Mouse (Mus musculus) thymus, postnatal 14 days (tissue): ENCODE measurements around the gene Cdk19.
"Not testable (repeated sequence)": the region's sequence is repeated elsewhere in the genome, so short reads cannot be mapped to it uniquely, and the experiment has no call there.

Experiments used
- DNase-seq: peaks from one replicate; pipeline ENCODE4 v3.0.0; 2021

Gene Cdk19

GRCm38 (mm10) chr10:40489086-40489796 lies 149.9 kb downstream of the Cdk19 start:
- no peak for DNase-seq

- DNase-seq = no peak
Observed at GRCm38 (mm10) chr10:40491131-40491530, 151.8 kb downstream of the Cdk19 start.

GRCm38 (mm10) chr10:40491748-40492147 lies 152.4 kb downstream of the Cdk19 start:
- no peak for DNase-seq

- DNase-seq = peak; percentile 67
Observed at GRCm38 (mm10) chr10:40494181-40495162, 155.1 kb downstream of the Cdk19 start.

- DNase-seq = peak; percentile 54
Observed at GRCm38 (mm10) chr10:40497301-40498041, 158.1 kb downstream of the Cdk19 start.

GRCm38 (mm10) chr10:40498426-40498825 lies 159.1 kb downstream of the Cdk19 start:
- no peak for DNase-seq

- DNase-seq = peak; percentile 60
Observed at GRCm38 (mm10) chr10:40499314-40500252, 160.2 kb downstream of the Cdk19 start.

GRCm38 (mm10) chr10:40500723-40501245 lies 161.4 kb downstream of the Cdk19 start:
- DNase-seq = peak; percentile 29

- DNase-seq = no peak
Observed at GRCm38 (mm10) chr10:40502734-40503133, 163.4 kb downstream of the Cdk19 start.

- DNase-seq = no peak
Observed at GRCm38 (mm10) chr10:40510356-40510755, 171.0 kb downstream of the Cdk19 start.

GRCm38 (mm10) chr10:40511221-40511677 lies 171.9 kb downstream of the Cdk19 start:
- DNase-seq = no peak

GRCm38 (mm10) chr10:40512185-40512584 lies 172.8 kb downstream of the Cdk19 start:
- DNase-seq = no peak

- not testable (repeated sequence) for DNase-seq
Observed at GRCm38 (mm10) chr10:40512996-40513395, 173.6 kb downstream of the Cdk19 start.

GRCm38 (mm10) chr10:40515225-40515681 lies 175.9 kb downstream of the Cdk19 start:
- peak; percentile 77 for DNase-seq

GRCm38 (mm10) chr10:40516421-40516820 lies 177.1 kb downstream of the Cdk19 start:
- DNase-seq = peak; percentile 18

- DNase-seq = no peak
Observed at GRCm38 (mm10) chr10:40519586-40519985, 180.2 kb downstream of the Cdk19 start.

GRCm38 (mm10) chr10:40521579-40521978 lies 182.2 kb downstream of the Cdk19 start:
- DNase-seq = no peak

GRCm38 (mm10) chr10:40523312-40523975 lies 184.1 kb downstream of the Cdk19 start:
- DNase-seq = no peak

GRCm38 (mm10) chr10:40524032-40524806 lies 184.9 kb downstream of the Cdk19 start:
- no peak for DNase-seq

- peak; percentile 75 for DNase-seq
Observed at GRCm38 (mm10) chr10:40524991-40525390, 185.6 kb downstream of the Cdk19 start.
